Mouse (Mus musculus) cerebellum, postnatal 4 days (tissue): ENCODE measurements at regions not wholly inside any gene's neighbourhood (a gene's known extent, or its start where the extent isn't known, plus 50 kb on each side); places are given as distances from the start of the nearest gene placed in this dataset.
A peak's percentile ranks its signal among the peaks of the same experiment; 100 is the strongest.

ENCODE experiments used
- DNase-seq, 2 experiments: peaks; one replicate each; pipeline ENCODE4 v3.0.0; 2022; ENCODE audit warnings: low spot score in 2 of 2, mixed read lengths in 1 of 2

GRCm38 (mm10) chr14:73730796-73731195 is 69.8 kb downstream of the Gm21750 start:
- no peak for DNase-seq

GRCm38 (mm10) chr14:73732161-73732560 is 71.1 kb downstream of the Gm21750 start:
- no peak for DNase-seq

GRCm38 (mm10) chr14:73750790-73751189 is 89.8 kb downstream of the Gm21750 start:
- DNase-seq, result no peak

GRCm38 (mm10) chr14:73759986-73760385 is 99.0 kb downstream of the Gm21750 start:
- DNase-seq, result no peak

GRCm38 (mm10) chr14:73772964-73773363 is 111.9 kb downstream of the Gm21750 start:
- no peak for DNase-seq

- no peak for DNase-seq
Measured at GRCm38 (mm10) chr14:73773810-73774209, 112.8 kb downstream of the Gm21750 start.

GRCm38 (mm10) chr14:73776066-73776465 is 115.0 kb downstream of the Gm21750 start:
- DNase-seq, result peak in 1 of 2 experiments; percentile 51

GRCm38 (mm10) chr14:73807169-73807568 is 146.1 kb downstream of the Gm21750 start:
- no peak for DNase-seq

- DNase-seq, result no peak
Measured at GRCm38 (mm10) chr14:73838890-73839289, 177.9 kb downstream of the Gm21750 start.

- no peak for DNase-seq
Measured at GRCm38 (mm10) chr14:73861782-73862181, 200.8 kb downstream of the Gm21750 start.

GRCm38 (mm10) chr14:73874337-73874736 is 213.3 kb downstream of the Gm21750 start:
- no peak for DNase-seq

GRCm38 (mm10) chr14:73875916-73876315 is 214.9 kb downstream of the Gm21750 start:
- DNase-seq, result no peak

- DNase-seq, result no peak
Measured at GRCm38 (mm10) chr14:73878267-73878666, 217.2 kb downstream of the Gm21750 start.

- DNase-seq, result no peak
Measured at GRCm38 (mm10) chr14:73878866-73879419, 217.9 kb downstream of the Gm21750 start.

GRCm38 (mm10) chr14:73891451-73891850 is 230.4 kb downstream of the Gm21750 start:
- DNase-seq, result no peak

- DNase-seq, result no peak
Measured at GRCm38 (mm10) chr14:73894844-73895243, 233.8 kb downstream of the Gm21750 start.

- DNase-seq, result no peak
Measured at GRCm38 (mm10) chr14:73895266-73895665, 234.2 kb downstream of the Gm21750 start.

GRCm38 (mm10) chr14:73899078-73899477 is 238.1 kb downstream of the Gm21750 start:
- DNase-seq, result no peak

- DNase-seq, result no peak
Measured at GRCm38 (mm10) chr14:73902085-73902713, 241.2 kb downstream of the Gm21750 start.

- DNase-seq, result no peak
Measured at GRCm38 (mm10) chr14:73913756-73914448, 252.9 kb downstream of the Gm21750 start.

GRCm38 (mm10) chr14:73915990-73916389 is 255.0 kb downstream of the Gm21750 start:
- no peak for DNase-seq

- no peak for DNase-seq
Measured at GRCm38 (mm10) chr14:73931095-73931494, 270.1 kb downstream of the Gm21750 start.

- DNase-seq, result no peak
Measured at GRCm38 (mm10) chr14:73947316-73947715, 286.3 kb downstream of the Gm21750 start.
